Mouse (Mus musculus): ENCODE measurements at regions not wholly inside any gene's neighbourhood (a gene's known extent, or its start where the extent isn't known, plus 50 kb on each side); places are given as distances from the start of the nearest gene placed in this dataset.

DNA sequence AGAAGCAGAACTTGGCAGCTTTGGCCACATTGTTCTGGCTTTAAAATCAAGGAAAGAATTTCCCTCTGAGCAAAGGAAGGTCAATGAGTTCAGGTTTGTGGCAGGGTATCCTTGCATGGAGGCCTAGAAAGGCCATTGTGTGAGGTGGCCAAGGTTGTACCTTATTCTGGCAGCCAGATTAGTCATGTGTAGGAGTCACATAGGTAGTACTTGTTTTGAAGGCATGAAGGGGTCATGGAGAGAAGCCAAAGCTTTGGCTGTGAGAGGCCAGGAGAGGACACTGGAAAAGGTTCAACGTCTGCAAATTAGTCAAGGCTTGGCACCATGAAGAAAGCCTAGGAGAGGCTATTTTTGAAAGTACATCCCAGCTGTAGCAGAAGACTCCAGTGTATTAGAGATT, 3949.5 kb downstream of the 9330182O14Rik start:
- TF ChIP-seq CTCF (IDR thresholded peaks at IDR 0.05; ENCODE audit: insufficient read depth, low read depth, low read length) (no peak), POLR2A (IDR thresholded peaks at IDR 0.05; ENCODE audit: insufficient read depth, low read depth, low read length) (no peak)
